Mouse (Mus musculus) hindbrain, postnatal 0 days (tissue): ENCODE results near the gene Ccnc. TPM values are rescaled to one million over a fixed set of nuclear protein-coding genes. Genes with fewer than 3 reads are reported as not detected.

Experiments used
- ATAC-seq: fragments of 200-750 bp; cut with Nextera tagmentation; 2 replicates; pipeline ENCODE4 v1.8.0; 2017; ENCODE audit warnings: mild to moderate bottlenecking, moderate TSS enrichment, moderate library complexity
- DNase-seq: peaks from one replicate; pipeline ENCODE4 v3.0.0-alpha.2; 2015; ENCODE audit warnings: low spot score
- H3K27ac ChIP-seq: fragments of 300-500 bp; sonication (generic); 2 replicates; pipeline ENCODE4 v1.5.1; 2014; ENCODE audit warnings: mild to moderate bottlenecking
- H3K27me3 ChIP-seq: fragments of 300-500 bp; sonication (generic); 2 replicates; pipeline ENCODE4 v1.6.1; 2014; ENCODE audit warnings: low read length, mixed read lengths; ENCODE audit not compliant: insufficient read depth
- H3K36me3 ChIP-seq: fragments of 300-500 bp; sonication (generic); 2 replicates; pipeline ENCODE4 v1.6.1; 2014; ENCODE audit warnings: low read length, mixed read lengths; ENCODE audit not compliant: insufficient read depth
- H3K4me1 ChIP-seq: fragments of 300-500 bp; sonication (generic); 2 replicates; pipeline ENCODE4 v1.6.1; 2014; ENCODE audit warnings: antibody characterized with exemption, low read length, mixed read lengths; ENCODE audit not compliant: insufficient read depth
- H3K4me2 ChIP-seq: fragments of 300-500 bp; sonication (generic); 2 replicates; pipeline ENCODE4 v1.6.1; 2014; ENCODE audit warnings: low read depth, mild to moderate bottlenecking, low read length, moderate library complexity, mixed read lengths
- H3K4me3 ChIP-seq: fragments of 300-500 bp; sonication (generic); 2 replicates; pipeline ENCODE4 v1.5.1; 2014; ENCODE audit warnings: low read length
- H3K9ac ChIP-seq: fragments of 300-500 bp; sonication (generic); replicated peaks from 2 replicates; pipeline ENCODE4 v1.6.1; 2014; ENCODE audit warnings: mild to moderate bottlenecking, low read length, moderate library complexity, mixed read lengths
- H3K9me3 ChIP-seq: fragments of 300-500 bp; sonication (generic); 2 replicates; pipeline ENCODE4 v1.6.1; 2016; ENCODE audit warnings: low read length, mixed read lengths
- CTCF ChIP-seq: IDR thresholded peaks from 2 replicates; pipeline ENCODE4 v1.5.1; 2016; ENCODE audit warnings: antibody characterized with exemption, control low read depth, low read depth
- WGBS: fragments of 180-500 bp; shearing (Covaris S2); extraction: QIAGEN DNeasy Blood & Tissue Kit; methylation state at CpG from one replicate; pipeline ENCODE4 v1.1.7; 2014; 5-methylcytosine and 5-hydroxymethylcytosine counted together
- polyA plus RNA-seq: library from polyadenylated mRNA; unstranded; fragments of >200 nt; fragmentation: Nextera tagmentation; extraction: Ambion mirVana; gene quantifications from 2 replicates; pipeline ENCODE4 v1.2.1, GENCODE M21; 2015
- total RNA-seq: library from RNA; depleted of rRNA; stranded (reverse); fragments of >200 nt; gene quantifications from 2 replicates; pipeline ENCODE4 v1.2.3, GENCODE M21; 2014

Ccnc gene
- total and polyA plus RNA-seq, 2 experiments from 2014 or later: 28.0 to 60.7 TPM

- peak overlapping the region; percentile 40 for H3K9ac ChIP-seq
- under 1% methylated on average over 41 of the region's 64 CpGs for WGBS
- H3K4me2 ChIP-seq: peak overlapping the region; percentile 60
- H3K4me3 ChIP-seq: peak overlapping the region; percentile 43
- no peaks in the 10 kb centered on the region for H3K4me1 ChIP-seq
- no peaks in the 10 kb centered on the region for H3K9me3 ChIP-seq
- H3K36me3 ChIP-seq: no peaks in the 10 kb centered on the region
- peak overlapping the region; percentile 16; the same call in 1 of the 2 replicates for H3K27ac ChIP-seq
- peak; percentile 57; the same call in 1 of the 2 replicates for ATAC-seq
- peaks cover 85% of the 10 kb centered on the region for H3K27me3 ChIP-seq
- DNase-seq: peak; percentile 49
- TF ChIP-seq CTCF: no peak
Measured at GRCm38 (mm10) chr4:21688703-21689200, 38.7 kb upstream of the Ccnc start.

- Histone ChIP-seq H3K27ac (no peak overlapping the region), H3K4me2 (peak overlapping the region; percentile 60), H3K36me3 (no peaks in the 10 kb centered on the region), H3K27me3 (peaks cover 77% of the 10 kb centered on the region), H3K9me3 (no peaks in the 10 kb centered on the region), H3K4me1 (no peaks in the 10 kb centered on the region), H3K4me3 (peak overlapping the region; percentile 43), H3K9ac (no peak overlapping the region)
- TF ChIP-seq CTCF: no peak
- ATAC-seq (no peak), DNase-seq (no peak)
- WGBS: 1% methylated on average over 18 of the region's 18 CpGs
Measured at GRCm38 (mm10) chr4:21689492-21689941, 38.0 kb upstream of the Ccnc start.

- H3K9ac ChIP-seq: no peak overlapping the region
- no peak for DNase-seq
- peaks cover 70% of the 10 kb centered on the region for H3K27me3 ChIP-seq
- no peak for ATAC-seq
- WGBS: 13% methylated on average over 7 of the region's 7 CpGs
- H3K9me3 ChIP-seq: no peaks in the 10 kb centered on the region
- H3K4me3 ChIP-seq: no peak overlapping the region
- H3K36me3 ChIP-seq: no peaks in the 10 kb centered on the region
- no peak overlapping the region for H3K4me2 ChIP-seq
- no peak for TF ChIP-seq CTCF
- H3K4me1 ChIP-seq: no peaks in the 10 kb centered on the region
- no peak overlapping the region for H3K27ac ChIP-seq
Measured at GRCm38 (mm10) chr4:21690221-21690620, 37.3 kb upstream of the Ccnc start.

GRCm38 (mm10) chr4:21695638-21696254 lies 31.8 kb upstream of the Ccnc start:
- no peak overlapping the region for H3K4me2 ChIP-seq
- ATAC-seq (peak; percentile 81), DNase-seq (peak; percentile 67)
- peak; percentile 86 for TF ChIP-seq CTCF
- no peaks in the 10 kb centered on the region for H3K9me3 ChIP-seq
- no peaks in the 10 kb centered on the region for H3K4me1 ChIP-seq
- no peak overlapping the region for H3K27ac ChIP-seq
- peaks cover 26% of the 10 kb centered on the region for H3K27me3 ChIP-seq
- no peak overlapping the region for H3K4me3 ChIP-seq
- no peak overlapping the region for H3K9ac ChIP-seq
- 39% methylated on average over 7 of the region's 7 CpGs for WGBS
- no peaks in the 10 kb centered on the region for H3K36me3 ChIP-seq

- Histone ChIP-seq H3K27me3 (0 out of 2 replicates have a peak, but pooled peaks cover 3% of the 10 kb centered on the region), H3K4me1 (no peaks in the 10 kb centered on the region), H3K4me3 (no peak overlapping the region), H3K4me2 (no peak overlapping the region), H3K9ac (no peak overlapping the region), H3K27ac (no peak overlapping the region), H3K36me3 (no peaks in the 10 kb centered on the region), H3K9me3 (no peaks in the 10 kb centered on the region)
- peak; percentile 47 for TF ChIP-seq CTCF
- DNase-seq (no peak), ATAC-seq (no peak)
- 53% methylated on average over 1 of the region's 1 CpGs for WGBS
Measured at GRCm38 (mm10) chr4:21705046-21705445, 22.5 kb upstream of the Ccnc start.

GRCm38 (mm10) chr4:21712147-21712546 lies 15.4 kb upstream of the Ccnc start:
- Histone ChIP-seq H3K27ac (no peak overlapping the region), H3K9me3 (no peaks in the 10 kb centered on the region), H3K36me3 (no peaks in the 10 kb centered on the region), H3K9ac (no peak overlapping the region), H3K4me1 (no peaks in the 10 kb centered on the region), H3K4me3 (peak overlapping the region; percentile 6), H3K4me2 (peak overlapping the region; percentile 34), H3K27me3 (no peaks in the 10 kb centered on the region)
- ATAC-seq: peak; percentile 91
- no peak for TF ChIP-seq CTCF
- 6% methylated on average over 13 of the region's 13 CpGs for WGBS
- peak; percentile 81 for DNase-seq

- Histone ChIP-seq H3K4me1 (no peaks in the 10 kb centered on the region), H3K9me3 (no peaks in the 10 kb centered on the region), H3K27me3 (no peaks in the 10 kb centered on the region), H3K9ac (no peak overlapping the region), H3K36me3 (no peaks in the 10 kb centered on the region), H3K4me3 (no peak overlapping the region), H3K27ac (no peak overlapping the region), H3K4me2 (no peak overlapping the region)
- no peak for TF ChIP-seq CTCF
- no peak for ATAC-seq
- whole genome bisulfite sequencing: 31% methylated on average over 7 of the region's 7 CpGs
- DNase-seq: no peak
Measured at GRCm38 (mm10) chr4:21722752-21723334, 4.7 kb upstream of the Ccnc start.
